13 mouse cellular contexts compared by ENCODE assay signal in genomic region chr7:77988177-77988576, GRCm38 (mm10).
DNase-seq lines count a peak whose midpoint lies in the region.
"Had no signal": no experiment of that assay in that cellular context is flagged by ENCODE, and none has a peak within 500 bp of the region (broad histone marks: within the 10 kb centered on the region; RNA-seq: fewer than 3 reads in every experiment).

No protein-coding gene starts in this region.

- peak; percentile 1 for DNase-seq in embryo, embryonic 9.5 days (ENCODE audit: extremely low spot score)
- DNase-seq in embryo, embryonic 10.5 days (ENCODE audit: low spot score), result no peak
- DNase-seq in frontal cortex, postnatal 36 days (ENCODE audit: low spot score in 2 of 2), result peak; percentile 45 to 84
- DNase-seq in left cerebral cortex, adult 18-20 months (ENCODE audit: low spot score in 2 of 2), result peak; percentile 57 to 62
- DNase-seq in right cerebral cortex, postnatal 14 days, result peak; percentile 19
- DNase-seq in cerebellum, adult 11 months, result no peak
- no peak for DNase-seq in kidney, postnatal 36 days
- DNase-seq in retina, postnatal 1 day, result no peak
- DNase-seq: adrenal gland, postnatal 10 days; cerebellum, adult 11-12 months; embryo, embryonic 11 days; gastrocnemius, postnatal 14 days; kidney, adult 18-20 months had no signal

Comparison
In these comparisons a context has a peak if more than half of its experiments do, and no peak if none do; other contexts are left out.
1. DNase-seq: peak in embryo, embryonic 9.5 days (single experiment), frontal cortex, postnatal 36 days (2 of 2), left cerebral cortex, adult 18-20 months (2 of 2) and right cerebral cortex, postnatal 14 days (single experiment); none in embryo, embryonic 10.5 days (single experiment), cerebellum, adult 11 months (single experiment), kidney, postnatal 36 days (0 of 2) and retina, postnatal 1 day (single experiment).